Mouse (Mus musculus) adrenal gland, postnatal 25 days (tissue): ENCODE data around the gene Gca. TPM values are rescaled to one million over a fixed set of nuclear protein-coding genes. Genes with fewer than 3 reads are reported as not detected.
"Not testable (repeated sequence)": the region's sequence is repeated elsewhere in the genome, so short reads cannot be mapped to it uniquely, and the experiment has no call there.

ENCODE experiments used
- DNase-seq: peaks from one replicate; pipeline ENCODE4 v3.0.0; 2021; ENCODE audit warnings: mixed read lengths
- total RNA-seq: library from RNA; stranded (reverse); gene quantifications from 2 replicates; pipeline ENCODE4 v1.2.3, GENCODE M21; 2021

Gene Gca
- total RNA-seq, 1 experiment from 2014 or later, result 5.5 TPM

GRCm38 (mm10) chr2:62670301-62670700 lies 6.2 kb downstream of the Gca start:
- DNase-seq, result no peak

GRCm38 (mm10) chr2:62670767-62671166 lies 6.7 kb downstream of the Gca start:
- DNase-seq, result no peak

GRCm38 (mm10) chr2:62672788-62673187 lies 8.7 kb downstream of the Gca start:
- DNase-seq, result no peak

- no peak for DNase-seq
Observed at GRCm38 (mm10) chr2:62681667-62682066, 17.6 kb downstream of the Gca start.

- no peak for DNase-seq
Observed at GRCm38 (mm10) chr2:62684989-62685595, 21.0 kb downstream of the Gca start.

- no peak for DNase-seq
Observed at GRCm38 (mm10) chr2:62685934-62686333, 21.8 kb downstream of the Gca start.

DNA sequence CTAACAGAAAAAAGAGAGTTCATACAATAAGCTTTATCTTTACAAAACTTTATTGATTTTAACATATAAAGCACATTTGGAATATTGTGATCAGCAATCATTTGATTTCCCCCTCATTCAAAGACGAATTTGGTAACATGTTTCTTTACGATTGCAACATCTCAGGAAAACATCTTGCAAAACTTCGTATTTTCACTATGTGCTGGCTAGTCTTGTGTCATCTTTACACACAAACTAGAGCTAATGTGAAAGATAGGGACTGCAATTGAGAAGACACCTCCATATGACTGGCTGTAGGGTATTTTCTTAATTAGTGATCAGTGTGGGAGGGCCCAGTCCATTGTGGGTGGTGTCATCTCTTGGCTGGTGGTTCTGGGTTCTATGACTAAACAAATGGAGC lies 42.2 kb downstream of the Gca start:
- no peak for DNase-seq

DNA sequence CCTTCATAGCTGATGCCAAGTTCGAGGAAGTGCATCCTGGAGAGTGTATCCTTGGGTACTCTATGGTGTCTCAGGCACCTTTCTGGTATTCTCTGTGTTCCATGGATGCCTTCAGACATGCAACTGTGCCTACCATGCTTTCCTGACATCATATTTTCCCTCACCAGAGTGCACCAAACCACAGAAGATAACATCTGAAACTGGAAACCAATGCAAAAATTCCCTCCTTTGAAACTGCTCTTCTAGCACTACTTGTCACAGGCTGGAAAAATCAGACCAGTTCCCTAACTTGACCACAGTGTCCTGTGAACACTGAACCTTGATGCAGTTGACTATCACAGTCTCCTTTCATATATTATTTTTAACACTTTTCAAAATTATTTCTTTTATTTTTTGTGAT lies 45.5 kb downstream of the Gca start:
- DNase-seq, result no peak

- not testable (repeated sequence) for DNase-seq
Observed at GRCm38 (mm10) chr2:62714362-62714761, 50.3 kb downstream of the Gca start.

GRCm38 (mm10) chr2:62715260-62715659 lies 51.2 kb downstream of the Gca start:
- no peak for DNase-seq

DNA sequence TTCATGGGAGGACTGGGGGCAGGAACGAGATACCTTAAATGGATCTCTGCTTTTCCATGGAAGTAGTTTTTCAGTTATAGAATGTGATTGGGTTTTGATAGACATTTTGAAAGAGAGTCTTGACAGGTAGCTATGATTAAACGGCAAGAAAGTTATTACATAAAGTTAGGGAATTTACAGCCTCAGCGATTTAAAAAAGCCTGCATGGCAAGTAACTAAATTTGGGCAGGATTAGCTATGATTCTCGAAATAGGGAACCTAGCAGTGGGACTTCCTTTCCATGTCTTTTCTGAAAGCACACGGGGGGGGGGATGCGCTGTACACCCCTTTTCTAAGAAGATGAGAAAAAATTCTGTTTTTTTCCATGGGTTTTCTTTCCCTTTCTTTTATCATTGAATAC lies 53.2 kb downstream of the Gca start:
- no peak for DNase-seq

GRCm38 (mm10) chr2:62718411-62718810 lies 54.3 kb downstream of the Gca start:
- DNase-seq, result no peak

- no peak for DNase-seq
Observed at GRCm38 (mm10) chr2:62725946-62726345, 61.9 kb downstream of the Gca start.

DNA sequence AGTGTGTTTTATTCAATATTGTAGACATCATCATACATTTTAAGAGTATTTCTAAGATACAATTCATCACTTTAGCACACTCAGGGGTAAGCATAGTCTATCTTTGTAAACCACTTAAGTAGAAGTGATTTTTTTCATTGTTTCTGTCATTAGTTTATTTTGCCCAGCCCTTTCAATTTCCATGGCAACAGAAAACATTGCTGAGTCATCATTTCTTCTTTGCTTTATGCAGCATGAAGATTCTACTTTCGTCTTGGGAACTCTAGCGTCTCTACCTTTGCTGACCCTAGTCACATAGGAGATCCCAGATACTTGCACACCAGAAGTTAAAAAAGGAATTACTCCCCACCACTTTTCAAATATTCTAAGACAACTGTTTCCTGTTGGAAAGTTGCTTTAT lies 63.6 kb downstream of the Gca start:
- DNase-seq, result no peak

DNA sequence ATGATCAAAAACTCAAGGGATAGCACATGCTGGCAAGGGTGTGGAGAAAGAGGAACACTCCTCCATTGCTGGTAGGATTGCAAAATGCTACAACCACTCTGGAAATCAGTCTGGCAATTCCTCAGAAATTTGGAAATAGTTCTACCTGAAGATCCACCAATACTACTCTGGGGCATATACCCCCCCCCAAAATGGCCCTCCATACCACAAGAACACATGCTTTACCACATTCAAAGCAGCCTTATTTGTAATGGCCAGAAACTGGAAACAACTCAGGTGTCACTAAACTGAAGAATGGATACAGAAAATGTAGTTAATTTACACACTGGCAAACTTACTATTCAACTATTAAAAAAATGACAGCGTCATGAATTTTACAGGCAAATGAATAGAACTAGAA lies 66.6 kb downstream of the Gca start:
- no peak for DNase-seq

GRCm38 (mm10) chr2:62743098-62743497 lies 79.0 kb downstream of the Gca start:
- no peak for DNase-seq

Other genes starting within 250 kb of the Gca start
- not detected in 2 replicates for gene Gcg, start 180.6 kb upstream of the Gca start, total RNA-seq
- gene Fap, start 90.2 kb upstream of the Gca start, total RNA-seq, result 2.5 and 3.5 TPM in 2 replicates
- 7.9 and 17.2 TPM in 2 replicates for gene Ifih1, start 18.0 kb upstream of the Gca start, total RNA-seq